Mouse (Mus musculus) heart, adult 18-20 months (tissue): Measurements from ENCODE around the gene Clp1. TPM values are rescaled to one million over a fixed set of nuclear protein-coding genes. Genes with fewer than 3 reads are reported as not detected.

Experiments used
- DNase-seq, 2 experiments: peaks; one replicate each; pipeline ENCODE4 v3.0.0; 2021 to 2022; ENCODE audit warnings: mixed read lengths in 1 of 2
- microRNA-seq, 2 experiments: library from miRNA; unstranded; fragments of <30 nt; microRNA quantifications; one replicate each; pipeline ENCODE4 v1.2.0; 2022
- total RNA-seq, 2 experiments: library from RNA; stranded (reverse); gene quantifications; 2 replicates each; pipeline ENCODE4 v1.2.3; 2021

Clp1 gene
- total RNA-seq, 2 experiments from 2014 or later: 4.3 to 4.4 TPM

DNA sequence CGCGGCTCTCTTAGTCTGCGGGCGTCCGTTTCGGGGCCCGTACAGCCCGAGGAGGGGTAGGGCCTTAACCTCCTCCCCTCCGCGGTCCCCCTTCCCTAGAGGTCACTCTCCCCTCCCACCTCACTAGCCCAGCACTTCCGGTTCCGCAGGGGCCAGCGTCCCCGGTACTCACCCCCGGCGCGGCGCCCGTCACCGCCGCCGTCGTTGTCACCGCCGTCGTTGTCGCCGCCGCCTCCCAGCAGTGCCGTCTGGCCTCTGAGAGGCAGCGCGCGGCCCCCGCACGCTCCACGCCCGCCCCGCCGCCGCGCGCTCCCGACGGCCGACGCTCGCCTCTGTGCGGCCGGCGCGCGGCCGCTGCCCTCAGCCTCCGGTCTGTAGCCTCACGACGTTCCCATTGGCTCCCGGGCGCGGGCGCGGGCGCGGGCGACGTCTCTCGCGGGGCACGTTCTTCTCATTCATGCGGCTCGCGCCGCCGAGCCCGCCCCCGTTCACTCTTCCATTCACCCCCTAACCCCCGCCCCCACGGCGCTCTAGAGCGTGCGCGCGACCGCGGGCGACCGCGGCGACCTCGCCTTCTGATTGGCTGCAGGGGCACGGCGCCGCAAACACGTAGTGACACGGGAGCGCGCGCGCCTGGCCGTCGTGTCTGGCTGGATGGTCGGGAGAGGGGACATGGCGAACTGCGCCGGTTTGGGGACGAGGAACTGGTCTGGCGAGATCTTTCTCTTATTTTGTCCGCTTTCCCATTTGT, 12.2 kb downstream of the Clp1 start, which contains the start of gene Zdhhc5:
Zdhhc5 (minus strand) TSS at position 370 of the 751 bp plus-strand sequence.
- DNase-seq: peak; percentile 99

DNA sequence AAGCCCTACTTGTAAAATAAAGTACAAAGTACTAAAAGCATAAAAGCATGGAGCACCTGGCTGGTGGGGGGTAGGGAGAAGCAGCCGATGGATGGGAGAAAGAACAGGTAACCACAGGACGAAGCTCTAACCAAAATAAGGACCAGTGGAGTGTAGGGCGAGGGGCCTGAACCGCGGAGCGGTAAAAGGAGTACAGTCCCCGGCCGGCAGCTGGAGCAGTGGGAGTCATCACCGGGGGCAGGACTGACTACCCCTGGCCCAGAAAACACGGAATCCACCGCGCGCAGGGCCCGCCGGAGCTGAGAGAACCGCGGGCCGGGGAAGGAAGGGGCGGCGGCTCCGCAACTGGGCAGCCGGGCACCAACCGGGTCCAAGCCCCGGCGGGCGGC, 12.7 kb downstream of the Clp1 start:
- DNase-seq: no peak

DNA sequence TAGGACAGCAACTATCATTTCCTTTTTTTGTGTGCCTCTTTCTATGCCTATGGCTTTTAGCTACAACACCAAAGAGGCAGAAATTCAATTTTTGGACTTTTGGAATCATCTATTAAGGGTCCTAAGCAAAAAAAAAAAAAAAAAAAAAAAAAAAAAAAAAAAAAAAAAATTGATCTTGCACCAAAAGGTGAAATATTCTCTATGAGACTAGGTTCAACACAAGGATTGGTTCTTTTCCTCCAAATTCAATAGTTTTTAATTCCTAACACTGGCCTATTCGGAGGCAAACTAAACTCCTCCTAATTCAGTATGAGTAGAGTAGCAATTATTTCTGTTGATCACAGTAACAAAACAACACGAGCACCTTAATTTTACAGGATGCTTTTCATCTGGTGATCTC, 15.3 kb downstream of the Clp1 start:
- no peak for DNase-seq

DNA sequence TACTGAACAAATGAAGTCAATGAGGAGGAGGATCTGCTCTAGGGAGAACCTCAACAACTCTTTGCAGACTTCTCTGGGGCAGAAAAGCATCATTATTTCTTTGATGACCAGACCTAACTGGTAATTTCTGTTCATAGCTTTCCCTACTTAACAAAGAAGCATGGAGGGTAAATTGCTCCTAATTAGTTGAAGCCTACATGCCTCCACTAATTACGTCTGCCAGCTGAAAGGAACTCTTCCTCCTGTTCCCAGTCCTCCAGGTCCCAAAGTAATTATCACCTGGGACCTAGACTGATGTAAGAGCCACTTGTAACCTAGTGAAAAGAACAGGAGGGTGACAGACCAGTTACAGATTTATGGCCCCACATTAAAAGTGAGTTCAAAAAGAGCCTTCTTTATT, 19.6 kb downstream of the Clp1 start:
- no peak for DNase-seq

DNA sequence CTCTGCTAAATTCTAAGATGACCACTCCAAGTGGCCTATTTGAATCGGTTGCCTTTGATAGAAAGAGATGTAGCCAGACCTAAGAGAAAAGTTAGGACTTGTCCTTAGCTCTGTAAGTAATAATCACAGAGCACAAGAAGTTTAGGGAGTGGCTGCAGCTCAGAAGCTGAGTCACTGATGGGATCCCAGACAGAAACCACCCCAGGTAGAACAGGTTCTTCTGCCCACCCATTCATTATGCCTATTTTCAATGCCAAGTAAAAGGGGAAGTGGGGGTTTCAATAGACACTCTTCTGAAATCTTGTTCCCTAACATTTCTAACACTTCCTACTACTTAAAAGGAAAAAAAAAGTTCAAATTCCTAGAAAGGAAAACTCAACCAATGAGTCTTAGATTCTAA, 21.9 kb downstream of the Clp1 start:
- DNase-seq: no peak

- no peak for DNase-seq
These were observed 22.8 kb downstream of the Clp1 start for GRCm38 (mm10) chr2:84704329-84704728.

GRCm38 (mm10) chr2:84703497-84703896, 23.7 kb downstream of the Clp1 start:
- no peak for DNase-seq

DNA sequence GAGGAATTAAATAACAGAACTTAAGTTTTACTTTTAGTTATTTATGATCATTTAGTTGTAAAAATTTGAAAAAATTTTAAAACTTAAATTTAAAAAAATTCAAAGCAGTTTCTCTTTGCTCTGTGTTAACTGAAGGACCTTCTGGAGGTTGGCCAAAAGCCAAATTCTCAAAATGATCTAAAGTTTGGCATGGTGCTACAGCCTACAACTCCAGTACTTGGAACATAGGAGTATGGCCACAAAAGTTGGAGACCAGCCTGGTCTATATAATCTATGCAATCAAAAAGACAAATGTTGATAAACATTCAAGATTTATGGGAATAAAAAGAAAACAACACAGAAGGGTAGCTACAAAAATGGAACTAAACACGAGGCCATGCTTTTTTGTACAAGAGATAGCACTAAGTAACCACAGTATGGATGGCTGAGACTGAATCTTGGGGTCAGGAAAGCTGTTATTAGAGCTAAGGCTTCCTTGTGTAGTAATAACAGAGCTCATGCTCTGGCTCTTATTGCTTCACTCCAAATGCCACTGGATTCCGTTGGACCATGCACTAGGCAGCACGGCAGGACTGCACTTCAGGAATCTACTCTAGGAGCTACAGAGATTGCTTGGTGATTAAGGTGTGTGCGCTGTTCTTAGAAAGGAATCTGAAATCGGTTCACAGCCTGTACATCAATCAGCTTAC, 32.0 kb downstream of the Clp1 start:
- no peak for DNase-seq

- DNase-seq: no peak
These were observed 37.1 kb downstream of the Clp1 start for GRCm38 (mm10) chr2:84690050-84690449.

DNA sequence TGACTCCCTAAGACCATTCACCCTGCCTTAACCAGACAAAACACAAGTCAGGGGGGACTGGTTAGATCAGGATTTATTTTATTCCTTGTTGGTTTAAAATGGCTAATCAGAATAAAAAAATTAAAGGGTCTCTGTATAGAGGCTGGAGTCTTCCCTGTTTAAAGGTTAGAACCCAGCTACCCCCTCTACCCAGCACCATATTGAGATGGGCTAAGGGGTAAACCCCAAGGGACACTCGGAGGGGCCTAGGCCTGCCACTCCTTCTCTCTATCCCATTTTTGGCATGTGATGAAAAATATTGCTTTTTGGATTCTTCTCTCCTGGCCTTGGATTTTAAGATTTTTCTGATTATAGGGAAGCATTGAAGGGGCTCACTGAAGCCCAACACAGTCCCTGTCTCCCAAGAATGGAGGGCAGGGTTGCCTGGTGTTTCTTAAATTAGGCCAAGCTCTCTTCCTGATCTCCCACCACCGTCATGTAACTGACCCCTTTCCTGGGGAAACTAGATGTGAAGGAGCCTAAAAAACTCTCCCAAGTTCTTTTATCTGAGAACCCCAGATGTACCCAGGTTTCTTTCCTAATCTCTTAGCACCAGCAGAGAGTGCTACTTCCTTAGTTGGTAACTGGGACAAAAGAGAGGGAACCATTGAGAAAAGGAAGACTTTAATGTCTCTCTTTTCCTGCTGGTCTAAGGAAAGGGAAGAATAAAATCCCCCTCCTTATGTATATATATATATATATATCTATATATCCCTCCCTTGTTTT, 38.9 kb downstream of the Clp1 start:
- DNase-seq: no peak

- no peak for DNase-seq
These were observed 44.5 kb downstream of the Clp1 start for GRCm38 (mm10) chr2:84682605-84683183.

DNA sequence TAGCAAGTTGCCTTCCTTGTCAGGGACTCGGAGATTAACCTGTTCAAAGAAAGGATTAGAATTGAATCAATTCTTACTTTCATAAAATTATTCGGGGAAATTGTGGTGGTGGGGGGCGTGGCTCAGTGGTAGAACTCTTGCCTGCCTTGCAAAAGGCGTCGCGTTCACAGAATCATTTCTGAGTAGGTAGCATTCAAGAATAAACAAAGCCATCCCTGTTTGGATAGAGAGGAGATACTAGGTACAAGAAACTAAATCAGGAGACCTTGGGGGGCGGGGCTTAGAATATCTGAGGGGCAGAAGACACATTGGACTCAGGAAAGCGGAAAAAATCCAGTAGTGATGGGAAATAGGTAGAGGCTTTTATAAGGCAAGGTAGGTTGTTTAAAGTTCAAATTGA, 48.1 kb downstream of the Clp1 start, which contains the start of gene Tmx2:
Tmx2 (minus strand) TSS at position 125 of the 400 bp plus-strand sequence.
- DNase-seq: no peak

GRCm38 (mm10) chr2:84677968-84678880, 48.9 kb downstream of the Clp1 start, which contains the start of the genes Gm28635 and Med19:
Gm28635 (minus strand) TSS chr2:84678041.
Med19 (plus strand) TSS chr2:84678402.
- DNase-seq: peak; percentile 96 to 99

DNA sequence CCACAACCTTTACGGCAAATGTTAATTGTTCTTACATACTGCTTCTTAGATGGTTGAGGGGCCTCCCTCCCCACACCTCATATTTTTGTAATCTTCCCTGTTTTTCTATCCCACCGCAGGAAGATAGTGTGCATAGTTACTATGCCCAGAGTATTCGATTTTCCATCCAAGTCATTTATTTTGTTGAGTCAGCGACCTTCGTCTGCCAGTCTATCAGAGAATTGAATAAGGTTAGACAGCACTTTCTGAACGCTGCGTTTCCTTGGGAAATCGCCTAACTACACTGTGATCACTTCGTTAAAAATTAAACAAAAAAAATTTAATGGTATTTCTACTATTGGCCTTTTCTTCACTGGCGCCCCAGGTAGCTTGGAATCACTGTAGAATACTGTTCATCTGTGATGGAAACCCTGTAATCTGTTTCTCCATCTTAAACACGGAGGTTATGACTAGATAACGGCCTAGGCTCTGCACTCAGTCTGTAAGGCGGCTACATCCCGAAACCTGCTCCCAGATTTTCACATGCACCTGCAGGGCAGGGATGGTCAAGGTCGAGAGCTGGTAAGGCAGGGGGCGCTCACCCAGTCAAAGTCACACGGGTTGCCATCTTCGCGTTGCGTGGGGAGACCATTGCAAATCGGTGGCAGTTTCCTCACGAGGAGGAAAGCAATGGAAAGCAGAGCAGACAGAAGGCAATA, 49.7 kb downstream of the Clp1 start:
- no peak for DNase-seq

Small RNA genes within 50 kb of the gene (microRNA-seq; reads per million reads assigned to microRNA genes)
- 2,444 to 2,770 reads per million in 2 experiments for gene Mir130a

Other genes starting within 250 kb of the Clp1 start
- gene Ctnnd1, start 76.6 kb downstream of the Clp1 start, total RNA-seq: 10 to 100 TPM; 53.6 to 63.9 TPM
- not detected for gene Btbd18, start 68.3 kb downstream of the Clp1 start, total RNA-seq
- gene Selenoh, start 56.6 kb downstream of the Clp1 start, total RNA-seq: 10 to 100 TPM; 22.7 to 29.2 TPM
- 10 to 100 TPM in 1 of 2 experiments, 1 to 10 TPM in 1; 5.4 to 10.0 TPM for gene Gm28635, start 49.3 kb downstream of the Clp1 start, total RNA-seq
- 10 to 100 TPM; 14.7 to 15.2 TPM for gene Med19, start 48.9 kb downstream of the Clp1 start, total RNA-seq
- 100 to 1,000 TPM; 114 to 150 TPM for gene Tmx2, start 48.2 kb downstream of the Clp1 start, total RNA-seq
- 10 to 100 TPM; 63.2 to 64.3 TPM for gene Zdhhc5, start 12.2 kb downstream of the Clp1 start, total RNA-seq
- under 1 TPM; 0.20 to 0.23 TPM for gene Ypel4, start 6.7 kb upstream of the Clp1 start, total RNA-seq
- 1 to 10 TPM in 1 of 2 experiments, under 1 TPM in 1; 0.98 to 1.7 TPM for gene Gm19426, start 16.3 kb upstream of the Clp1 start, total RNA-seq
- gene Serping1, start 48.1 kb upstream of the Clp1 start, total RNA-seq: 10 to 100 TPM; 64.0 to 71.6 TPM
- 10 to 100 TPM; 30.0 to 33.2 TPM for gene Ube2l6, start 71.5 kb upstream of the Clp1 start, total RNA-seq
- not detected for gene Smtnl1, start 95.3 kb upstream of the Clp1 start, total RNA-seq
- gene Timm10, start 99.6 kb upstream of the Clp1 start, total RNA-seq: 100 to 1,000 TPM; 109 to 146 TPM
- 1 to 10 TPM; 2.6 to 3.3 TPM for gene Slc43a1, start 111.5 kb upstream of the Clp1 start, total RNA-seq
- gene Rtn4rl2, start 159.4 kb upstream of the Clp1 start, total RNA-seq: 1 to 10 TPM; 3.0 to 3.5 TPM
- gene Slc43a3, start 209.2 kb upstream of the Clp1 start, total RNA-seq: 10 to 100 TPM; 65.4 to 72.8 TPM